In genomic region chr2:113980664-113981063, GRCm38 (mm10) we compare ENCODE assay signal across 10 mouse cellular contexts. TPM values are rescaled to one million over a fixed set of nuclear protein-coding genes. Genes with fewer than 3 reads are reported as not detected.
DNase-seq lines count a peak whose midpoint lies in the region; ATAC-seq lines count a peak whose summit lies in the region.
"Had no signal": no experiment of that assay in that cellular context is flagged by ENCODE, and none has a peak within 500 bp of the region (broad histone marks: within the 10 kb centered on the region; RNA-seq: fewer than 3 reads in every experiment).

No protein-coding gene starts in this region.

- peak; percentile 13; the same call in 1 of the 2 replicates for ATAC-seq in hindbrain, embryonic 13.5 days (ENCODE audit: low FRiP score)
- ATAC-seq in hindbrain, embryonic 11.5 days (ENCODE audit: low FRiP score): no peak
- no peak for ATAC-seq in inflammation-experienced regulatory T-cells, adult 6 months
- ATAC-seq in liver, embryonic 12.5 days: no peak

- no peak overlapping the region for H3K27ac ChIP-seq in hindbrain, embryonic 13.5 days
- H3K27ac ChIP-seq in hindbrain, embryonic 11.5 days (ENCODE audit: low read depth, low read length): no peak overlapping the region
- H3K27ac ChIP-seq in liver, embryonic 12.5 days: no peak overlapping the region
- H3K27ac ChIP-seq: liver, embryonic 14.5 days had no signal

- WGBS in hindbrain, embryonic 13.5 days: 64% methylated on average over 8 of the region's 8 CpGs
- WGBS in hindbrain, embryonic 11.5 days: 65% methylated on average over 8 of the region's 8 CpGs
- WGBS in liver, embryonic 12.5 days (ENCODE audit: insufficient replicate concordance): 70% methylated on average over 8 of the region's 8 CpGs

- H3K36me3 ChIP-seq in hindbrain, embryonic 13.5 days: no peaks in the 10 kb centered on the region
- no peaks in the 10 kb centered on the region for H3K36me3 ChIP-seq in hindbrain, embryonic 11.5 days (ENCODE audit: control insufficient read depth, insufficient read depth, low read length)
- no peaks in the 10 kb centered on the region for H3K36me3 ChIP-seq in liver, embryonic 12.5 days

- no peak overlapping the region for H3K9ac ChIP-seq in hindbrain, embryonic 13.5 days
- H3K9ac ChIP-seq in hindbrain, embryonic 11.5 days (ENCODE audit: low read depth, low read length): no peak overlapping the region
- no peak overlapping the region for H3K9ac ChIP-seq in liver, embryonic 12.5 days
- H3K9ac ChIP-seq: liver, embryonic 14.5 days had no signal

- H3K4me2 ChIP-seq in hindbrain, embryonic 13.5 days: no peak overlapping the region
- H3K4me2 ChIP-seq in hindbrain, embryonic 11.5 days (replicated peaks; ENCODE audit: low read depth, low read length): no peak overlapping the region
- no peak overlapping the region for H3K4me2 ChIP-seq in liver, embryonic 12.5 days

- H3K4me1 ChIP-seq in hindbrain, embryonic 13.5 days (replicated peaks): no peaks in the 10 kb centered on the region; the same call in 1 of the 2 replicates
- no peaks in the 10 kb centered on the region for H3K4me1 ChIP-seq in hindbrain, embryonic 11.5 days (replicated peaks; ENCODE audit: control insufficient read depth, insufficient read depth, low read length)
- no peaks in the 10 kb centered on the region for H3K4me1 ChIP-seq in liver, embryonic 12.5 days

- H3K9me3 ChIP-seq in hindbrain, embryonic 13.5 days: no peaks in the 10 kb centered on the region
- H3K9me3 ChIP-seq in hindbrain, embryonic 11.5 days (ENCODE audit: control insufficient read depth, low read length): no peaks in the 10 kb centered on the region
- H3K9me3 ChIP-seq in liver, embryonic 12.5 days (replicated peaks): no peaks in the 10 kb centered on the region

- H3K4me3 ChIP-seq in hindbrain, embryonic 13.5 days: no peak overlapping the region
- no peak overlapping the region for H3K4me3 ChIP-seq in hindbrain, embryonic 11.5 days (ENCODE audit: low read depth, low read length)
- H3K4me3 ChIP-seq in liver, embryonic 12.5 days: no peak overlapping the region

- H3K27me3 ChIP-seq in hindbrain, embryonic 13.5 days: no peaks in the 10 kb centered on the region
- no peaks in the 10 kb centered on the region for H3K27me3 ChIP-seq in hindbrain, embryonic 11.5 days (ENCODE audit: control insufficient read depth, insufficient read depth, low read length)
- H3K27me3 ChIP-seq in liver, embryonic 12.5 days (replicated peaks): no peaks in the 10 kb centered on the region
- H3K27me3 ChIP-seq: CH12.LX had no signal

- no peak for DNase-seq in hindbrain, embryonic 11.5 days (ENCODE audit: low spot score)
- peak; percentile 12 to 24 for DNase-seq in cerebellum, postnatal 25 days
- DNase-seq in heart, adult 11 months: peak; percentile 98
- peak; percentile 17 for DNase-seq in mesoderm, embryonic 11.5 days (ENCODE audit: low read depth, low spot score)
- no peak for DNase-seq in layer of hippocampus, adult 9-11 months

RNA-seq across cellular contexts. Expression of gene Gjd2, which starts 32.8 kb away (rescaled TPM):
- polyA plus RNA-seq in hindbrain, embryonic 13.5 days (2015; fragmentation: Nextera tagmentation; extraction: Ambion mirVana): 4.6 and 6.0 TPM in 2 replicates
- polyA plus RNA-seq in hindbrain, embryonic 11.5 days (2014; fragmentation: Nextera tagmentation; extraction: Ambion mirVana): 0.59 and 0.73 TPM in 2 replicates
- polyA plus RNA-seq in inflammation-experienced regulatory T-cells, adult 6 months (2017; shearing (Covaris generic)): not detected
- 0.04 TPM in 1 of 2 replicates, not detected in the other for polyA plus RNA-seq in liver, embryonic 12.5 days (2016; fragmentation: Nextera tagmentation; extraction: Ambion mirVana)
- polyA plus RNA-seq: liver, embryonic 14.5 days had no signal

Comparison
In these comparisons a context has a peak if more than half of its experiments do, and no peak if none do; other contexts are left out.
1. DNase-seq: peak in cerebellum, postnatal 25 days (2 of 2), heart, adult 11 months (single experiment) and mesoderm, embryonic 11.5 days (single experiment); none in hindbrain, embryonic 11.5 days (single experiment) and layer of hippocampus, adult 9-11 months (single experiment).